Mouse (Mus musculus): ENCODE measurements at regions not wholly inside any gene's neighbourhood (a gene's known extent, or its start where the extent isn't known, plus 50 kb on each side); places are given as distances from the start of the nearest gene placed in this dataset.

DNA sequence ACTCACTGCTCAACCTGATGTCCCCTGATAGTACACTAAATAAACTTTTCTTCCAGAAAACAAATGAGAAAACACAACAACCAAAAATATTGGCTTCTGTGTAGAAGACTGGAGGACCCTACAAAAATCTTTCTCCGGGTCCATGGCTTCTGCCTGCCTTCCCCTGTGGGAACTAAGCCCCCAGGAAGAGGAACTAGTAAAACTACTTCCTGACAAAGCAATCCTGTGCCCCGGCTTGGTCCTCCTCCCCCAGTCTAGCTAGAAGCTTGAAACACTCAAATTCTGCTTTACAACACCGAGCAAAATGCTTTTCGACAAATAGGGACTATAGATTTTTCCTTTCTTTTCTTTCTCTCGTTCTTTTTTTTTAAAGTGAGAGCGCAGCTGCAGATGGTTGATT, 51.3 kb upstream of the Mki67 start:
- no peak for DNase-seq (ENCODE audit: low spot score in 2 of 2)

DNA sequence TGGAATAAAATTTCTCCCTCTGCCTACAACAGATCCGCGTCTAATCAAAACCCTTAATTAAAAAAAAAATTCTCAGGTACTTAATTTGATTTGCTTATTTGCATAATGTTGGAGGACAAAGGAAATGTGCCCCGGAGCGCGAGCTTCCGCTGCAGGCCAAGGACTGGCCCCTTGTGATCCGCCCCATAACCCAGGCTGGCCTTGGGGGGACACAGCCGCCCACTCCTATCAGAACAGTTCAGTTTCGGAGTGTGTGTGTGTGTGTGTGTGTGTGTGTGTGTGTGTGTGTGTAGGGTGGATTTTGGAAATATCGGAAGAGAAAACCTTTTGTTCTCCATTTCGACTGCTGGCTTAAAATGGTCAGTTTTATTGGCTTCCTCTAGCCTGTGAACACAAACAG, 51.9 kb upstream of the Mki67 start:
- no peak for DNase-seq (ENCODE audit: low spot score in 2 of 2)

DNA sequence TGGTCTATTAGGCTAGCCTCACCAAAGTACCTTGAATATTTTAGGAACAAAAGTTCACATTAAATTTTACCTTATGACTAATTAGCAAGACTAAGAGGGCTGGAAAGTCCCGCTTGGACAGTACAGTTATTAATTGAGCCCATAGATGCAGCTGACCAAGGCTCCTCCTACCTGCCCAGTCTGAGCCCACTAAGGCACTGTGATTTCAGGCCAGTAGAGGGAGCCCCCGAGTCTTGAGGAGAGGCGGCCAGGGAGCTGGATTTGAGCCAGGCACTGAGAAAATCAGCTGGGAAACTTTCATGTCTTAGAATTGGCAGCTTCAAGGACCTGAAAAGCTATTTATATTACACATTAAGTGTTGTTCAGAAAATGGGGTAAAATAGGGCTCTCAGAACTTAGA, 52.4 kb upstream of the Mki67 start:
- peak; percentile 84 to 91 for DNase-seq (ENCODE audit: low spot score in 2 of 2)

DNA sequence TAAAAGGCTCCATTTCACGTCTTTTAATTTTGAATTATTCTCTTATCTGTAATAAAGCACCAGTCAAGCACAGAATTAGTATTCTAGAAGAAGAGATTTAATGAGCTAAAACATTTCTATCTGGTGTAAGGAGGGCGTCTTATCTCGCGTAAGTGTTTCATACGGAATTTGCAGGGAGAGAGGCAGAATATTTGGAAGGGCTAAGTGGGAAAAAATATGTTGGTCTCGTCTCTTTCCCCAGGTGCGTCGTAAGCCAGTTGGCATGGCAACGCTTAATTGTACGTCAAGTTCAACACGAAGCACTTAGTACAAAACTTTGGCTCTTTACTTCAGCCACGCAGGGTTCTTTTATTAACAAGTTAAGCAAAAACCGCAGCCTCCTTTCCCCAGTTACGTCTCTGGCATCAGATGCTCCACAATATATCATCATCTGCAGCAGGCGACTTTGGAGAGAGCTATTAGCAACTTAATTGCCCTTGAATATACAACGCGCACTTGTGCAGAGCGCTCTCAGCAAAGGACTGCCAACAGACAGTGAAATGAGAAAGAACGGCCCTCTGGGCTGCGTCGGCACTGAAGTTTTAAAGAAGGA, 53.0 kb upstream of the Mki67 start:
- DNase-seq (ENCODE audit: low spot score in 2 of 2), result no peak

DNA sequence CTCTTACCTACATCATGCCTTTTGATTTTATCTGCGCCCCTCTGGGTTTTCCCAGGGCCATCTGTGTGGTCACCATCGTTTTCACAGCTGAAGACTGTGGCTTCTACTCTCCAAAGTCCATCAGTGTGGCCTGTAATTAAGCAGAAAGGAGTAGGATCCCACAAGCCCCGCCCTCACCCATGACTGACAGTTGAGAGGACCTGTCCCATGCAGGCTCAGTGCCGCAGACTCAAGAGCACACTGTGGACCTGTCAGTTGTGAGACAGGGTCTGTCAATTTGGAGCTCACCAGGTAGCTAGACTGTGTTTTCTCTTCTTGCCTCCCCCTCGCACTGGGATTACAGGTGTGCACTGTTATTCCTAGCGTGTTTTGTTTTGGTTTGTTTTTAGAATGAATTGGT, 53.9 kb upstream of the Mki67 start:
- no peak for DNase-seq (ENCODE audit: low spot score in 2 of 2)

DNA sequence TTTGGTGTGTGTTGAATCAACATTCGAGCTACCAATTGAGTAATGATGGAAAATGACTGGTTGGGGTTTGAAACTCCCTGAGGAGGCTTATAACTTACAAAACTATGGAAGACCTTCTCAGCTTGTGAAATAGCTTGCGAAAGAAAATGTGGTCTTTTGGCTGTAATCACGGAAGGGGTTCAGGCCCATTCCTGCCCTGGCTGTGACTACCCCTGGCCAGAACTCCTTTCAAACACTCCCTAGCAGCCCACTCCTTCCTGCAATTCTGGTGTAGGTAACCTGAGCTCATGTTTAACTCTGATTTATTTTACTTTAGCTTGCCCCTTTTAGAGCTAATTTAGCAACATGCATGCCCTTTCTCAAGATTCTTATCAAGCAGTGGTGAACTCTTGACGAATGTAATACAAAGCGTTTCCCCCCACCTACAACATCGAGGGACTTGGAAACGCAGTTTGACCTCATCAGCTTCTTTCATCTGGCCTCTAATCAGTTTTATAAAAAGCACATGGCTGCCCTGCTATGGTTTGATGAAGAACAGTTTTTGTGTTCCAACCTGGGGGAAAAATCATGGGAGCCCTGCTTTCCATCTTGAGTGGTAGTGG, 59.8 kb upstream of the Mki67 start:
- no peak for DNase-seq (ENCODE audit: low spot score in 2 of 2)

DNA sequence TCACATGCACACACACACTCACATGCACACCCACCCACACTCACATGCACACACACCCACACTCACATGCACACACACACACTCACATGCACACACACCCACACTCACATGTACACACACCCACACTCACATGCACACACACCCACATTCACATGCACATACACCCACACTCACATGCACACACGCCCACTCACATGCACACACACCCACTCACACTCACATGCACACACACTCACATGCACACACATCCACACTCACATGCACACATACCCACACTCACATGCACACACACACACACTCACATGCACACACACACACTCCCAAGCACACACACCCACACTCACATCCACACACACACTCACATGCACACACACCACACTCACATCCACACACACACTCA, 74.0 kb upstream of the Mki67 start:
- no peak for DNase-seq (ENCODE audit: low spot score in 2 of 2)

DNA sequence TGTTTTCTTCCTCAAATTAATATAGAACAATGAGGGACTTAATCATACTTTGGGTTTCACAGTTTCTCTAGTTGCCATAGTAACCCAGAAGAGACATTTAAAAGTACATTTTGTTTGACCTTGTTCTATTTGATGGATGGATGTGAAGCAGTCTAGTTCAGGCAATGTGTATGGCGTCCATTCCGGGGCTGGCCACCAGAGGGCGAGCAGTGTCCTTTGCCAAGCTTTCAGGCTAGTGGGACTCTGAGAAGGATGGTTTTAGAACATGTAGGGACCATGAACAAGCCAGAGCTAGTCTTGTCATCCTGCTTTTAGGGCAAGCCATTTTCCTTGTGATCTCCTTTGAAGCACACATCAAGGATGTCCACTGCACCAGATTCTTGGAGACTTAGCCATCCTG, 74.8 kb upstream of the Mki67 start:
- DNase-seq (ENCODE audit: low spot score in 2 of 2), result peak; percentile 65 to 74

DNA sequence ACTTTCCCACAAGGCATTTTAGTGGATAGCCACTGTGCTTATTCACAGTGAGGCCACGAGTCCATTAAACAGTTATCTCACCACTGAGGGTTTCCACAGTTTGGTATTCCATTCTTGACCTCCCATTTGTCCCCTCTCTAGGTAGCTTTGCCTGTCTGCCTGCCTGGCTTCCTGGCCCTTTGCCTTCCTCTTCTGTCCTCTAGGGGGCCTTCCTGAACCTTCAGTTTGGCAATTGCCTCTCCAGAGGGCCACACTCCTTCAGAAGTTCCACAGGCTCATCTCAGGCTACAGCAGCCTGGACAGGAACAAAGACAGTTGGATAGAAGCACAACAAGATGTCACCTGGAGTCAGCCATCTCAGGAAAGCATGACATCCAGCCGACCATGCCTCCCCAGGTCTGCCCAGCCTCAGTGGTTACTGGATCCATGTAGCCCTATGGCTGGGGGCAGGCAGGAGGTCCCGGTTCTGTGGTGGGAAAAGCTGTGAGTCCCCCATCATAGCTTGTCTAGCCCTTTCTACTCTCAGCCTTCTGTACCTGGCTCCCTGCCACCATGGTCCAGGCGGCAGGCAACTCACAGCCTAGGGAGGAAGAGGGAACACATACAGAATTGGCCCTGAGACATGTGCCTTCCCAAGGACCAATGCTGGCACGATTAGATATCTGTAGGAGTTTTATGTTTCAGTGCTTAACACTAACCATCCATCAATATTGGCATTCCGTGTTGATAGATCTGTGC, 76.0 kb upstream of the Mki67 start:
- DNase-seq (ENCODE audit: low spot score in 2 of 2), result no peak

DNA sequence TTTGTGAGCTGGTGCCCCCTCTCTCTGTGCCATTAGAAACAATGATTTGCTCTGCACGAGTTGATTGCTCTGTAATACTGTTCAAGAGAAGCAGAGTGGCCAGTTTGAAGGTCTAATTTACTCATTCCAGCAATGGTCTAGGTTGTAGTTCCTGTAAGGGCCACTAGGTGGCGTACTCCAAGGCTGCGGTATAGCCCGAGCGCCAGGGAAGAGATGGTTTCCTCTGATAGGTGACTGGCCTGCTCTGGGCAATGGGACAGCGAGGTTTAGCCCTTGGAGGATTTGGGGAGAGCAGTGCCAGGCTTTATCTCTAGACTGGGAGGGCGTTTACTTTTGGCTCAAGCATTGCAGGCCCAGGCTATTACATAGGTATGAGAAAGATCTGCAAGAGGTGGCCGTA, 76.8 kb upstream of the Mki67 start:
- DNase-seq (ENCODE audit: low spot score in 2 of 2), result peak in 1 of 2 experiments; percentile 31

DNA sequence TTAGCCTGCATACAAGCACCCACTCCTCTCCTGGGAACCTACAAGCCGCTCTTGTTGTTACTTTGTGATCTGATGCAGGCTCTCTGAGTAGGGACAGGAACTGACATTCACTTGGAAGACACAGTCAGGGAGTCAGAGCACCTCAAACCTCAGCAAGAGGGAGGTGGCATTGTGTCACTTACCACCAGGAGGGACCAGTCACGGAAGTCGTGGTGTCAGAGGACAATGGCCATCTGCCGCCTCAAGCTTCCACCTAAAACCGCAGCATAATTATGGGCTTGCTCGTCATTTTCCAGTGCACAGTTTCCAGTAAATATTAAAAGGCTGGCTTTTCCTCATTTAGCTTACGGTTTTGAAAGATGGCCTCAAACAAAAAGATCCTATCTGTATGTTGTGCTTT, 78.1 kb upstream of the Mki67 start:
- no peak for DNase-seq (ENCODE audit: low spot score in 2 of 2)

DNA sequence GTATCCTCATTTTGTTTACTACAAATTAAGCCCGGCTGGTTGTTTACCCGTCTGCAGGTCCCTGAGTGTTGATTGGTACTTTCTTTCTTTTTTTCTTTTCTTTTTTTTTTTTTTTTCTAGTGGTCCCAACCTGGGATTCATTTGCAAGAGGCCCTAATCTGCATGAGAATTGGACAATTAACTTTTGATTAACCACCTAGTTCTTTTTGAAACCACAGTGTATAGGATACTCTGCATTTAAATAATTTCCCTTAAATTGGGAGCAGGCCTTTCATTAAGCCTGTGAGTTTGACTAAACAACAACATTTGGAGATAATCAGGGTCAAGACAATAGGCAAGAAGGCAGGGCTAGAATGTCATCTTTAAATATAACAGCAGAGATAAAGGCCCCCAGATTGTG, 78.5 kb upstream of the Mki67 start:
- DNase-seq (ENCODE audit: low spot score in 2 of 2), result no peak

DNA sequence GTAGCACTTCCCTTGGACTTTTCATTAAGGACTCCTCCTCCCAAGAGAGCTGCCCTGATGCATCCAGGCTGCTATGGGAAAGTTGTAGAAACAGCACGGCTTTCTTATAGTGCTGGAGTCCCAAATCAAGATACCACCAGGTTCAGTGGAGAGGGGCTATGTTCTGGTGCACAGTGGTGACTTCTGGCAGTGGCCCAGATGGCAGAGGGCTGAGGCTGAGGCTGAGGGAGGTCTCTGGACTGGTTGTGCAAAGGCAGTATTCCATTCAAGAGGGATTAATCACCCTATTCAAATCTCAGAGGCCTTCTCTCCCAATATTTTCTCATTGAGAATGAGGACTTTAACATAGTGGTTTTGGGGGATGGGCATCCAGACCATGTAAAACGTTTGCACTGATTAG, 82.3 kb upstream of the Mki67 start:
- DNase-seq (ENCODE audit: low spot score in 2 of 2), result no peak

DNA sequence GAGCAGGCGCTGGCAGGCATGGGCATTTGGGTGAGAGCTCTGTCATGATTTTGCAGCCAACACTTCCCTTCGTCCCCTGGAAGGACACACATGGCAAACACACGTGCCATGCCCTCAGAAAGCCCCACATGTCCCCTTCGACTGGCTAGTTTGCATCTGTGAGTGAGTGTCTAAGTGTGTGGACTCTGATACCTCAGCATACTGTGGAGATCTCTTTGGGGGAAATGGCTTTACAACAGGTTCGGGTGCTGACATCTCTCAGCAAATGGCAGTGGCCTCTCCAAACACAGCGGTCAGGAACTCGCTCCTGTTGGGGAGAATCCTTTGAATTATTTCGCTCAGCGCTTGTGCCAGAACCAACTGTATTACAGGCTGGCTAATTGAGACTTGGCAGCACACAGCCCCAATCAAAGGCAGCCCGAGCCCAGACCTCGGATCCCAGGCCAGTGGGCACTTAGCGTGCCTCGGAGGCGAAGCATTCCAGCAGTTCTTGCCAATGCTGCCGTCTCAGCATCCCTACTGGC, 86.5 kb upstream of the Mki67 start:
- DNase-seq (ENCODE audit: low spot score in 2 of 2), result peak; percentile 6 to 22

DNA sequence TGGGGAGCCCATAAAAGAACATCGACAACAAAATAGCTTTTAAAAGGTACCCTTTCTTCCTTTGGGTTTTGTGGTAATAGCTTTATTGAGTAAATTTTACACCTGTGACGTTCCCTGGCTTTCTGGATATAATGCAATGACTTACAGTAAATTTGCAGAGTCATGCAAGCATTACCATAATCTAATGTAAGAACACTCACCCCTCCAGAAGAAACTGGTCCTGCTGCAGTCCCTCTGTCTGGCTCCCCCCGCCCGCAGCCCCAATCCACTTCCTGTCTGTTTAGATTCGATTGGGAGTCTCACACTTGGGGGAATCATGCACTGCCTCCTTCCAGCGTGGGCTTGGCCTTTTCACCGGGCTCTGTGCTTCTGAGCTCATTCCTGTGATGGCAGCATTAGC, 88.6 kb upstream of the Mki67 start:
- DNase-seq (ENCODE audit: low spot score in 2 of 2), result no peak

DNA sequence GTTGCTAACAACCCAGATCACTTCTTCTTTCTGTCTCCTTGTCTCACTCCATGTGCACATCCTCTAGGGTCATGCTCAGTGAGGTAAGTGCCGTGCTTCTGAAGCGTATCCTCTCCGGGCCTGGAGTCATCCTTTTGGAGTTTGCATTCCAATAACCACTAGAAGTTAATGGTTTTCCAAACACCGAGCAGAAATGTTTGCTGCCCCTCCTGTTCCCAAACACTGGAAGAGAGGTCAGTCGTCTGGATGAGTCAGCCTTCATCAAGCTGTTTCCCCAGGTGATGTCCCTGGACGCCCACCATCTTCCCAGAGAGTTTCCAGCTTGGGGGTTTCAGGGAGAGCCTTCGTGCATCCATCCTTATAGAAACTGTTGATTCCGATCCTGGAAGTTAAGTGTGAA, 90.0 kb upstream of the Mki67 start:
- no peak for DNase-seq (ENCODE audit: low spot score in 2 of 2)

DNA sequence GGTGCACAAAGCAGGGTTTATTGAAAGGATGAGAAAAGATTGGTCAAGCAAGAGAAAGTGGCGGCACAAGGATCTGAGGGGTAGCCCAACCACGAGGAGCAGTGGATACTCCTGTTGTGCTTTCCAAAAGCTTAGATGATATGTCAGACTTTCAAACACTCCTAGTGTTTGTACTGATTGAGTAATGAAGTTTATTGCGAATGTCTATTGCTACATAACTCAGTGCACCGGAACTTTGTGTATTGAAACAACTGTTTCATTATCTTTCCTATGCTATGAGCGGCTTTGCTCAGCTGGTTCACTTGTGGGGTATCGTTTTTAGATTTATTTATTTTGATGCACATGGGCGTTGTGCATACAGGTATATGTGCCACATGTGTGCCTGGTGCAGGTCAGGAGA, 90.5 kb upstream of the Mki67 start:
- no peak for DNase-seq (ENCODE audit: low spot score in 2 of 2)

DNA sequence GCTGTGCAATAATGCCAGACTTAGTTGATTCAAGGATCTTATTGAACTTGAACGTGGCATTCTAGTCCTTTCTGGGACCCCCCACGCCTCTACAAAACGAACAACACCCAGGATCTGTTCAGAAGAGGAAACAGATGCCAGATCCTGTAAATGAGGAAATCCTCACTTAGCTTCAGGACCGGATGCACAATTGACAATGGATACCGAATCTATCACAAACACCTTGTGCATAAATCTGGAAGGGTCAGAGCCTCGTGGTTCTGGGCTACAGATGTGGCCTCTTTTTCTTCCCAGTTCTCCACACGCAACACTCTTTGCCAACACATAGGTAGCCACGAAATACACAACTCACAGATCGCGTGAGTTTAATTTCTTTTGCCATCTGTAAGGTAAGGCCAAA, 93.0 kb upstream of the Mki67 start:
- DNase-seq (ENCODE audit: low spot score in 2 of 2), result no peak

DNA sequence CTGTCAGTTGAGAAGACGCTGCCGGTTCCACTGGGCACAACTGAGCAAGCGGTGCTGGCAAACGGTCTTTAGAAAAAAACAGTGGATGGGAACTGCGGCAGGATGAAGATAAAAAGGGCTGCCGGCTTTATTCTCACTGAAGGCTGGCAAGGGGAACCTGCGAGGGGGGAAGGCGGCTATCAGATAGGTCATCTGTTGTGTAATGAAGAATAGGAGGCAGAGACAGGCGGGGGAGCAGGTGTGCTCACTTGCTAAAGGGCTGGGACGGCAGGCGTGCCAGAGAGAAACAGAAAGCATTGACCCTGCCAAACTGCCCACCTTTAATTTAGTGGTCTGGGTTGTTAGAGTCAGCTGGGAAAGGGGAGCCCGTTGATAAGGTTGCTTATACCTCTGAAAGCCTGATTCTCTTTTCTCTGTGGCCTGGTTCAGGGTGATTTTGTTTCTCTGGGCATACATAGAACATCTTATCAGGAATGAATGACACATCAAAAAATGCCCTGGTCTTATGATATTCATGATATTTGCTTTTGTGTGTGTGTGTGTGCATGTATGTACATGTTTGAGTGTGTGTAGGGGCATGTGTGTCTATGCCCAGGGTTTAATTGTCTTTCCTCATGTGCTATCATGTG, 93.7 kb upstream of the Mki67 start:
- DNase-seq (ENCODE audit: low spot score in 2 of 2), result no peak

DNA sequence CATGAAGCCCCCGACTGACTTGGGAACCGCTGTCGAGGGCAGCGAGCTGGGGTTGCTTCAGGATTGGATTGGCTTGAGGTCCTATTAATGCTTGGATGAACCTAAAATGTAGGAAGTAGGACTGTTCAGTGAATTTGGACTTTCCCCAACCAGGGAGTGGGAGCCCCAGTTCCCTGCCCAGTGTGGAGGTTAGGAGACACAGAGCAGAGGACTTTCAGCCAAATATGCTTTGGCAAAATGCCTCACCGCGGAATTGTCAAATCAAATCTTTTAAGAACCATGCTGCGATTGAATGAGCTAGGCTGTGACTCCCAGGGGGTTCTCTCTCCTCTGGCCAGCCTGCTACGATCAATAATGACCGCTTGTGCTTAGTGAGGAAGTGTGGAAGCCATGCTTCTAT, 94.8 kb upstream of the Mki67 start:
- no peak for DNase-seq (ENCODE audit: low spot score in 2 of 2)

DNA sequence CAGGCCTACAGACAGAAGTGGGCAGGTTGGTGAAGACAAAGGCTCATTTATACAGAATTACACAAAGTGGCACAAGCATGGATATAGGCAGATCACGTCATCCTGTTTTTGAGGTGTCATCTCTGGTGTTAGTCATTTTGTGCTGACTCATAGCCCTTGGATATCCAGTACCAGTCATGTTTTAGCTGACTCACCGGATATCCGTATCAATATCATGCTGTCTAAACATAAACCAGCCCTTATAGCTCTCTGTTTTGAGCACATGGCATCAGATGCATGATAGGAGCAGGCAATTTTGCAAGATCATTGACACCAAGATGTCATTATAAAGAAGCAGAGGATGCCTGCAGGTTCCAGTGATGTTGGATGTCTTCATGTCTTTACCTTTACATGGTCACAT, 97.5 kb upstream of the Mki67 start:
- no peak for DNase-seq (ENCODE audit: low spot score in 2 of 2)

DNA sequence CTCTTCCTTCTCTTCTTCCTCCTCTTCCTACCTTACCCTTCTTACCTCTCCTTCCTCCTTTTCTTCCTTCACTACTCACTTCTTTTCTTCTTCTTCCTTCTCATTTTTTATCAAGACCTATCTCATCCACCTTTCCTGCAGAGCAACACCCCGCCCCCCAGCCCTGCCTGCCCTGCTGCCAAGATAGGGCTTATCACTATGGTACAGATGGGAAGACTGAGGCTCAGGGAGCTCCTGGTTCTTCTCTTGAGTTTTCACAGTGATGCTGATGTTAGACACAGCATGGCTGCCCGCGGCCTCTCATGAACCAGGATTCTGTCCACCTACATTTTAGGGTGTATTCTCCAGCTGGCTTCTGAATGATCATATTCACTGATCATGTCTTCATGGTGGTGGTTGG, 100.0 kb upstream of the Mki67 start:
- DNase-seq (ENCODE audit: low spot score in 2 of 2), result no peak

Measured in left cerebral cortex, adult 18-20 months (tissue).